Mouse (Mus musculus) adipocyte (in vitro differentiated cells): ENCODE results near the gene Olfr1260.

Experiments used
- DNase-seq: peaks from one replicate; pipeline ENCODE4 v3.0.0-alpha.2; 2016; ENCODE audit warnings: low spot score

The Olfr1260 gene

DNA sequence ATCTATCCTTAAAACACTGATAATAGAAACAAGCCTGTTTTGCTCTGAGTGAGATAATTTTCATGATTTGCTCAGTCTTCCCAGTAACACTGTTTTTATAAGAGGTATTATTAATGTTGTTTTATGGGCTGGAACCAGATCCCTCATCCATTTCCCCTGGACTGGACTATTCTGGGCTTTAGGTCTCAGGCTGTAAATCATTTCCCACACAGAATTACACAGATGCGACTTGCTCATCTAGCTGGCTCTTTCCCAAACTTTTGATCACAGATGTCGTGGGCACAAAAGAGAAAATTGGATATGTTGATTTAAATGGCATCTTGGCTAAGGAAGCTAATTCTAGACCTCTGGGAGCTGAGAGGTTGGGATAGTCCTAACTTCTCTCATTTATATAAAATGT is at the start of gene Olfr1260:
TSS of gene Olfr1260 (plus strand) at position 157 of the 400 bp plus-strand sequence.
- DNase-seq, result no peak

DNA sequence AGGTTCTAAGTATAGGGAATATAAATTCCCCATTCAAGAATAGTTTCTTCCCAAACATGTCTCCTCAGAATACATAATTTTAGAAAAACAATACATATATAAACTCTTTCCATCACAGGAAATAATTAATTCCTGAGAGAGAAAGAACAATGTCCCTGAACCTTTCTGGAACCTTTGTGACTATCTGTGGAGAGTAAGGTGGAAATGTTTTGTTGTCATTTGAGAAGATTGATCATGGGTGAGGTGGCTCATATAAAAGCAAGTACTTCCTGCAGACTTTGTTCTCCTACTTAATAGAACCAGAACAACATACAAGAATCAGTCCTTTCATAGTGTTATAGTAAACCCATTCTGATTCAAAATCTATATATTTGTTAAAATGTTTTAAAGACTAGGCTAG is 47.1 kb upstream of the Olfr1260 start, which contains the start of gene Olfr1258:
TSS of gene Olfr1258 (plus strand) at position 301 of the 400 bp plus-strand sequence.
- no peak for DNase-seq

GRCm38 (mm10) chr2:89948564-89948963 is 25.6 kb upstream of the Olfr1260 start, which contains the start of gene Olfr1259:
TSS of gene Olfr1259 (minus strand) at chr2:89948664.
- no peak for DNase-seq

DNA sequence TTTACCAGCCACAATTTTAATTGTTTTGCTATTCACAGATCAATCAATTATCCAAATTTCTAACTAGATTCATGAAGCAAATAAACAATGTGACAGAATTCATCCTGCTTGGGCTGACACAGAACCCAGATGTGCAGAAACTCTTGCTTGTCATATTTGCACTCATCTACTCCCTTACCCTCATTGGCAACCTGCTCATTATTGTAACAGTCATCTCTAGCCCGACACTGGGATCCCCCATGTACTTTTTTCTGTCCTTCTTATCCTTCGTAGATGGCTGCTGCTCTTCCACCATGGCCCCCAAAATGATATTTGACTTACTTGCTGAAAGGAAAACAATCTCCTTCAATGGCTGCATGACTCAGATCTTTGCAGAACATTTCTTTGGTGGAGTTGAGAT is 3.6 kb downstream of the Olfr1260 start:
- DNase-seq, result no peak

GRCm38 (mm10) chr2:89990921-89991320 is 16.8 kb downstream of the Olfr1260 start, which contains the start of gene Olfr1261:
TSS of gene Olfr1261 (plus strand) at chr2:89991221.
- DNase-seq, result no peak

GRCm38 (mm10) chr2:89999845-90000244 is 25.7 kb downstream of the Olfr1260 start, which contains the start of gene Olfr1262:
TSS of gene Olfr1262 (plus strand) at chr2:90000145.
- DNase-seq, result no peak

- no peak for DNase-seq
These were observed 37.7 kb downstream of the Olfr1260 start, which contains the start of gene Olfr1263 for GRCm38 (mm10) chr2:90011831-90012230. TSS of gene Olfr1263 (plus strand) at chr2:90012131.

GRCm38 (mm10) chr2:90025477-90025876 is 51.3 kb downstream of the Olfr1260 start, which contains the start of gene Olfr1264:
TSS of gene Olfr1264 (minus strand) at chr2:90025577.
- no peak for DNase-seq
